Mouse (Mus musculus): ENCODE results near the gene Disc1. TPM values are rescaled to one million over a fixed set of nuclear protein-coding genes. Genes with fewer than 3 reads are reported as not detected.

The Disc1 gene
- 0.76 and 1.3 TPM in 2 replicates for polyA plus RNA-seq (2015; fragmentation: Nextera tagmentation; extraction: Ambion mirVana)

GRCm38 (mm10) chr8:125053505-125054435 lies at the start of gene Disc1:
TSS of gene Disc1 (plus strand) at chr8:125054195.

GRCm38 (mm10) chr8:125012695-125013627 lies 41.0 kb upstream of the Disc1 start, which contains the start of gene Tsnax:
TSS of gene Tsnax (plus strand) at chr8:125012997.

Small RNAs within 50 kb of the gene (microRNA-seq; reads per million reads assigned to microRNA genes)
- not detected for gene Gm22197

Other genes starting within 250 kb of the Disc1 start
- gene Gnpat, start 191.2 kb upstream of the Disc1 start, polyA plus RNA-seq (2015; fragmentation: Nextera tagmentation; extraction: Ambion mirVana) = 46.3 and 49.0 TPM in 2 replicates
- gene 2810004N23Rik, start 191.1 kb upstream of the Disc1 start, polyA plus RNA-seq (2015; fragmentation: Nextera tagmentation; extraction: Ambion mirVana) = 26.3 and 29.8 TPM in 2 replicates
- gene Exoc8, start 156.5 kb upstream of the Disc1 start, polyA plus RNA-seq (2015; fragmentation: Nextera tagmentation; extraction: Ambion mirVana) = 5.4 and 5.8 TPM in 2 replicates
- gene Sprtn, start 156.3 kb upstream of the Disc1 start, polyA plus RNA-seq (2015; fragmentation: Nextera tagmentation; extraction: Ambion mirVana) = 6.2 and 7.4 TPM in 2 replicates
- 7.8 and 9.4 TPM in 2 replicates for gene Egln1, start 104.9 kb upstream of the Disc1 start, polyA plus RNA-seq (2015; fragmentation: Nextera tagmentation; extraction: Ambion mirVana)
- gene Tsnax, start 41.2 kb upstream of the Disc1 start, polyA plus RNA-seq (2015; fragmentation: Nextera tagmentation; extraction: Ambion mirVana) = 67.1 and 73.6 TPM in 2 replicates